Mouse (Mus musculus) hindbrain, postnatal 0 days (tissue): Measurements from ENCODE around the gene Tmem192. TPM values are rescaled to one million over a fixed set of nuclear protein-coding genes. Genes with fewer than 3 reads are reported as not detected.
A peak's percentile ranks its signal among the peaks of the same experiment; 100 is the strongest.

ENCODE experiments used
- ATAC-seq: fragments of 200-750 bp; cut with Nextera tagmentation; 2 replicates; pipeline ENCODE4 v1.8.0; 2017; ENCODE audit warnings: mild to moderate bottlenecking, moderate TSS enrichment, moderate library complexity
- DNase-seq: peaks from one replicate; pipeline ENCODE4 v3.0.0-alpha.2; 2015; ENCODE audit warnings: low spot score
- H3K27ac ChIP-seq: fragments of 300-500 bp; sonication (generic); 2 replicates; pipeline ENCODE4 v1.5.1; 2014; ENCODE audit warnings: mild to moderate bottlenecking
- H3K27me3 ChIP-seq: fragments of 300-500 bp; sonication (generic); 2 replicates; pipeline ENCODE4 v1.6.1; 2014; ENCODE audit warnings: low read length, mixed read lengths; ENCODE audit not compliant: insufficient read depth
- H3K36me3 ChIP-seq: fragments of 300-500 bp; sonication (generic); 2 replicates; pipeline ENCODE4 v1.6.1; 2014; ENCODE audit warnings: low read length, mixed read lengths; ENCODE audit not compliant: insufficient read depth
- H3K4me1 ChIP-seq: fragments of 300-500 bp; sonication (generic); 2 replicates; pipeline ENCODE4 v1.6.1; 2014; ENCODE audit warnings: antibody characterized with exemption, low read length, mixed read lengths; ENCODE audit not compliant: insufficient read depth
- H3K4me2 ChIP-seq: fragments of 300-500 bp; sonication (generic); 2 replicates; pipeline ENCODE4 v1.6.1; 2014; ENCODE audit warnings: low read depth, mild to moderate bottlenecking, low read length, moderate library complexity, mixed read lengths
- H3K4me3 ChIP-seq: fragments of 300-500 bp; sonication (generic); 2 replicates; pipeline ENCODE4 v1.5.1; 2014; ENCODE audit warnings: low read length
- H3K9ac ChIP-seq: fragments of 300-500 bp; sonication (generic); replicated peaks from 2 replicates; pipeline ENCODE4 v1.6.1; 2014; ENCODE audit warnings: mild to moderate bottlenecking, low read length, moderate library complexity, mixed read lengths
- H3K9me3 ChIP-seq: fragments of 300-500 bp; sonication (generic); 2 replicates; pipeline ENCODE4 v1.6.1; 2016; ENCODE audit warnings: low read length, mixed read lengths
- CTCF ChIP-seq: IDR thresholded peaks from 2 replicates; pipeline ENCODE4 v1.5.1; 2016; ENCODE audit warnings: antibody characterized with exemption, control low read depth, low read depth
- WGBS: fragments of 180-500 bp; shearing (Covaris S2); extraction: QIAGEN DNeasy Blood & Tissue Kit; methylation state at CpG from one replicate; pipeline ENCODE4 v1.1.7; 2014; 5-methylcytosine and 5-hydroxymethylcytosine counted together
- polyA plus RNA-seq: library from polyadenylated mRNA; unstranded; fragments of >200 nt; fragmentation: Nextera tagmentation; extraction: Ambion mirVana; gene quantifications from 2 replicates; pipeline ENCODE4 v1.2.1, GENCODE M21; 2015
- total RNA-seq: library from RNA; depleted of rRNA; stranded (reverse); fragments of >200 nt; gene quantifications from 2 replicates; pipeline ENCODE4 v1.2.3, GENCODE M21; 2014; rRNA removed

Gene Tmem192
- total RNA-seq (21.1 and 22.8 TPM in 2 replicates), polyA plus RNA-seq (45.4 and 47.0 TPM in 2 replicates)

- peak within 1 kb of the TSS; percentile 59 for H3K4me2 ChIP-seq
- H3K4me3 ChIP-seq = peak within 1 kb of the TSS; percentile 85
- ATAC-seq (peak; percentile 94), DNase-seq (peak; percentile 93)
- H3K27me3 ChIP-seq = no peaks in the 10 kb centered on the region
- peak within 1 kb of the TSS; percentile 94 for H3K27ac ChIP-seq
- TF ChIP-seq CTCF = no peak; the same call in 1 of the 2 replicates
- under 1% methylated on average over 63 of the region's 73 CpGs for WGBS
- no peaks in the 10 kb centered on the region for H3K36me3 ChIP-seq
- H3K9me3 ChIP-seq = no peaks in the 10 kb centered on the region
- peak within 1 kb of the TSS; percentile 75 for H3K9ac ChIP-seq
- H3K4me1 ChIP-seq = peaks cover 4% of the 10 kb centered on the region; the same call in 1 of the 2 replicates
Observed at GRCm38 (mm10) chr8:64946820-64947697, at the start of gene Tmem192. Gene Tmem192, plus strand, starts transcription at chr8:64947185.

GRCm38 (mm10) chr8:64898710-64899109 is 48.3 kb upstream of the Tmem192 start:
- no peak overlapping the region for H3K4me3 ChIP-seq
- DNase-seq (no peak), ATAC-seq (no peak)
- H3K9me3 ChIP-seq = no peaks in the 10 kb centered on the region
- no peak overlapping the region for H3K4me2 ChIP-seq
- no peak overlapping the region for H3K9ac ChIP-seq
- no peak overlapping the region for H3K27ac ChIP-seq
- no peaks in the 10 kb centered on the region for H3K4me1 ChIP-seq
- TF ChIP-seq CTCF = no peak
- WGBS = 29% methylated on average over 4 of the region's 4 CpGs
- no peaks in the 10 kb centered on the region for H3K27me3 ChIP-seq
- H3K36me3 ChIP-seq = no peaks in the 10 kb centered on the region

DNA sequence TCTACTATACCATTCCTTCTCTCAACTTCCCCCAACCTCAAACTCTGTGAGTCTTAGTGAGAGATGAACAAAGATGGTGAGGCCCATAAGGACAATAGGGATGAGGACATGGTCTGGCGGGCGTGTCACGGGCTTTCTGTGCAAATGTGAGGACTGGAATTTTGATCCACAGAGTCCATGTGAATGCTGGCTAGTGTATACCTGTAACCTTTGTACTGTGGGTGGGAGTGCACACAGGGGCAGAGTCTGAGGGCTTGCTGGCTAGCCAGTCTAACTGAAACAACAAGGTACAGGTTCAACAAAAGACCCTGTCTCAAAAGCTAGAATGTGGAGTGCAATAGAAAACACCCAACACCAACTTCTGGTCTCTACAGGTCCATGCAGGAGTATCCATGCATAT is 46.3 kb upstream of the Tmem192 start:
- Histone ChIP-seq H3K36me3 (no peaks in the 10 kb centered on the region), H3K27ac (no peak overlapping the region), H3K9me3 (no peaks in the 10 kb centered on the region), H3K4me2 (no peak overlapping the region), H3K4me1 (no peaks in the 10 kb centered on the region), H3K4me3 (no peak overlapping the region), H3K9ac (no peak overlapping the region), H3K27me3 (no peaks in the 10 kb centered on the region)
- no peak for DNase-seq
- no peak for TF ChIP-seq CTCF
- 93% methylated on average over 3 of the region's 3 CpGs for WGBS
- no peak for ATAC-seq

DNA sequence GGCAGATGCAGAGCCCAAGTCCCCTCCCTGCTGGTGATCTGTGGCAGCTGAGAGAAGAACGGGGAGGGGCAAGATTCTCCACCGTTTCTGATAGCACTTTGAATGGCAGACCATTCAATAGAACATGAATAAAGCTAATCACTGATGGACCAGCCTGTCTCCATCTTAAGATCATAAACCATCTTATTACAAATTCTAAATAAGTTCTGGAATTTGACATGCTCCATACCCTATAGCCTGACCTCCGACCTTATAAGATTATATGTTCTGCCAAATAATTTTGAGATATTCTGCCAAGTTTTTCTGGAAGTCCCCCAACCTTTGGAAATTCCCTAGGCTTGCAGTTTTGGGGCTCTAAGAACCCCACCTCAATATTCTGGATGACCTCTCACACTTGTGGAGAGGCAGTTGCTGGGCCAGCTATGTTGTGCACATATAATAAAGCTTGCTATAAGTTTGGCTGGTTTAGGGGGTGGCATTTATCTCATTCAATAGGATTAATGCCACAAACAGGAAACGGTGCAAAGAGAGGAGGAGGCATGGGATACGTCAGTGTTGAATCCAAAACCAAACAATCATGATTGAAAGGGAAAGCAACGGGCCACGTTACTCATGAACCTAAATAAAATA is 45.3 kb upstream of the Tmem192 start:
- no peaks in the 10 kb centered on the region for H3K36me3 ChIP-seq
- 56% methylated on average over 7 of the region's 7 CpGs for WGBS
- no peak overlapping the region for H3K9ac ChIP-seq
- H3K9me3 ChIP-seq = no peaks in the 10 kb centered on the region
- DNase-seq = no peak
- no peak for TF ChIP-seq CTCF
- ATAC-seq = no peak
- no peak overlapping the region for H3K4me2 ChIP-seq
- no peak overlapping the region for H3K27ac ChIP-seq
- H3K27me3 ChIP-seq = no peaks in the 10 kb centered on the region
- no peaks in the 10 kb centered on the region for H3K4me1 ChIP-seq
- no peak overlapping the region for H3K4me3 ChIP-seq

DNA sequence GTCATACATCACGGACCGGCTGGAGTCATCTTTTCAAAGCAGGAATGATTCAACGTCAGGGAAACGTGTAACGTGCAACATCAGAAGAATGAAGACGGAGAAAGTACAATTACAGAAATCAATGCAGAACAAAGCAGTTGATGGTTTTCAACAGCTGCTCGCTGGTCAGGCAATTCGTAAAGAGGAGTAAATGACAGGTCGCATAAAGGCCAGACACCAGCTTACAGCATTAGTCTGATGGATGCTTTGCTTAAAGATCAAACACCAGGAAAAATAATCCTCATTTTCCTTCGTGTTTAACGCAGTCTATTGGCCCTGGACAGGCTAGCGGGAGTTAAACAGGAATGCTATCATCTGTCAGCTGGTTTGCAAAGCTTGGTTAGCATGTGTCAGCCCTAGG is 44.8 kb upstream of the Tmem192 start:
- no peak for DNase-seq
- Histone ChIP-seq H3K36me3 (no peaks in the 10 kb centered on the region), H3K9me3 (no peaks in the 10 kb centered on the region), H3K9ac (no peak overlapping the region), H3K27ac (no peak overlapping the region), H3K4me3 (no peak overlapping the region), H3K4me1 (no peaks in the 10 kb centered on the region), H3K4me2 (no peak overlapping the region), H3K27me3 (no peaks in the 10 kb centered on the region)
- ATAC-seq = no peak
- no peak for TF ChIP-seq CTCF
- 63% methylated on average over 12 of the region's 12 CpGs for WGBS

DNA sequence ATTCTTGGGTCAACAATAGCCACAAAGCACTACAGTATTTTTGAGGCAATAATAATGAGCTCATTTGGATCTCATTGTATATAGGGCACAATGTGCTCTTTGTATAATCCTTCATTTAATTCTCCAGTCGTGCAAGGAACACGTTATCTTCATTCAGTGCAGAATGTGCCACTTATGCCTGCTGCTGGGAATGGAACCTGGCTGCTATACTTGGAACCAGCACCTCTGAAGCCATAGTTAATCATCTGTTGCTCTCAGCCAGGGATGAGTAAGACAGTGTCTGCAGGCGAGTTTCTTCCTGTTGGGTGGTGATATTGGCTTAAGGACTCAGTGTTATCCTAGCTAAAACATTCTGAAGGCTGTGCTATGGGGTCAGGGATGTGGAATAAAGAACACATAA is 43.2 kb upstream of the Tmem192 start:
- no peak for TF ChIP-seq CTCF
- DNase-seq = no peak
- no peaks in the 10 kb centered on the region for H3K27me3 ChIP-seq
- WGBS = 47% methylated on average over 3 of the region's 3 CpGs
- no peak overlapping the region for H3K9ac ChIP-seq
- no peak overlapping the region for H3K4me2 ChIP-seq
- H3K4me3 ChIP-seq = no peak overlapping the region
- no peaks in the 10 kb centered on the region for H3K36me3 ChIP-seq
- ATAC-seq = no peak
- H3K9me3 ChIP-seq = no peaks in the 10 kb centered on the region
- no peaks in the 10 kb centered on the region for H3K4me1 ChIP-seq
- H3K27ac ChIP-seq = no peak overlapping the region

- TF ChIP-seq CTCF = no peak
- DNase-seq = no peak
- Histone ChIP-seq H3K36me3 (no peaks in the 10 kb centered on the region), H3K9ac (no peak overlapping the region), H3K9me3 (no peaks in the 10 kb centered on the region), H3K4me2 (no peak overlapping the region), H3K4me3 (no peak overlapping the region), H3K27me3 (no peaks in the 10 kb centered on the region), H3K4me1 (no peaks in the 10 kb centered on the region), H3K27ac (no peak overlapping the region)
- 94% methylated on average over 2 of the region's 2 CpGs for WGBS
- ATAC-seq = no peak
Observed at GRCm38 (mm10) chr8:64910026-64910425, 37.0 kb upstream of the Tmem192 start.
